Mouse (Mus musculus) MEL (cell line): ENCODE data around the gene Sebox. TPM values are rescaled to one million over a fixed set of nuclear protein-coding genes. Genes with fewer than 3 reads are reported as not detected.

Source experiments
- DNase-seq: peaks from one replicate; pipeline ENCODE4 v3.0.0; 2011; ENCODE audit warnings: low read depth, low spot score
- H3K27ac ChIP-seq: 2 replicates; pipeline ENCODE4 v1.5.1; 2012; ENCODE audit warnings: low read depth, mild to moderate bottlenecking, control low read depth, low read length, moderate library complexity; ENCODE audit not compliant: control insufficient read depth
- H3K27me3 ChIP-seq, 2 experiments: fragments of 150-350 bp in 1 of 2; sonication (generic) in 1 of 2; 2 replicates each; pipeline ENCODE4 v1.6.1; 2012; ENCODE audit warnings: low read length in 2 of 2, mild to moderate bottlenecking in 2 of 2, improper control_type of control experiment in 1 of 2, moderate library complexity in 1 of 2; ENCODE audit not compliant: insufficient read depth in 2 of 2, control insufficient read depth in 1 of 2
- H3K36me3 ChIP-seq, 2 experiments: 2 replicates each; pipeline ENCODE4 v1.6.1; 2012 to 2014; ENCODE audit warnings: low read length in 2 of 2, improper control_type of control experiment in 1 of 2, inconsistent platforms in 1 of 2, mild to moderate bottlenecking in 1 of 2; ENCODE audit not compliant: insufficient read depth in 2 of 2, control insufficient read depth in 1 of 2
- H3K4me1 ChIP-seq, 2 experiments: fragments of 150-350 bp in 1 of 2; sonication (generic) in 1 of 2; 2 replicates each; pipeline ENCODE4 v1.6.1; 2012; ENCODE audit warnings: low read length in 2 of 2, improper control_type of control experiment in 1 of 2, mild to moderate bottlenecking in 1 of 2; ENCODE audit not compliant: insufficient read depth in 2 of 2, control insufficient read depth in 1 of 2
- H3K4me3 ChIP-seq, 2 experiments: fragments of 150-350 bp in 1 of 2; sonication (generic) in 1 of 2; 2 replicates each; pipeline ENCODE4 v1.5.1; 2012; ENCODE audit warnings: low read depth in 2 of 2, low read length in 2 of 2, mild to moderate bottlenecking in 2 of 2, moderate library complexity in 2 of 2, control low read depth in 1 of 2, improper control_type of control experiment in 1 of 2; ENCODE audit not compliant: control insufficient read depth in 1 of 2, insufficient read depth in 1 of 2
- H3K79me2 ChIP-seq: 2 replicates; pipeline ENCODE4 v1.6.1; 2012; ENCODE audit warnings: mild to moderate bottlenecking, low read length, moderate library complexity; ENCODE audit not compliant: control insufficient read depth, poor library complexity, insufficient read depth
- H3K9ac ChIP-seq: 2 replicates; pipeline ENCODE4 v1.6.1; 2012; ENCODE audit warnings: low read depth, mild to moderate bottlenecking, control low read depth, low read length, moderate library complexity; ENCODE audit not compliant: control insufficient read depth, poor library complexity, severe bottlenecking
- H3K9me3 ChIP-seq: fragments of 150-350 bp; sonication (generic); replicated peaks from 2 replicates; pipeline ENCODE4 v1.6.1; 2012; ENCODE audit warnings: mild to moderate bottlenecking, low read length, improper control_type of control experiment, moderate library complexity; ENCODE audit not compliant: insufficient read depth
- BHLHE40 ChIP-seq: IDR thresholded peaks from 2 replicates; pipeline ENCODE4 v1.6.1; 2012; ENCODE audit warnings: low read depth, mild to moderate bottlenecking, inconsistent platforms, low read length, improper control_type of control experiment, borderline replicate concordance
- CHD1 ChIP-seq: IDR thresholded peaks from 2 replicates; pipeline ENCODE4 v1.6.1; 2012; ENCODE audit warnings: low read depth, mild to moderate bottlenecking, inconsistent platforms, low read length, improper control_type of control experiment
- CTCF ChIP-seq, 3 experiments: IDR thresholded peaks in 2 of 3; conservative IDR thresholded peaks in 1 of 3; 2 replicates each; pipeline ENCODE4 v1.5.1; 2011 to 2012; ENCODE audit warnings: low read length in 3 of 3, low read depth in 2 of 3, mild to moderate bottlenecking in 2 of 3, improper control_type of control experiment in 1 of 3, inconsistent platforms in 1 of 3, mixed read lengths in 1 of 3, moderate library complexity in 1 of 3; ENCODE audit not compliant: control insufficient read depth in 1 of 3, insufficient read depth in 1 of 3, poor library complexity in 1 of 3, severe bottlenecking in 1 of 3
- E2F4 ChIP-seq: IDR thresholded peaks from 2 replicates; pipeline ENCODE4 v1.6.1; 2011; ENCODE audit warnings: low read depth, low read length, improper control_type of control experiment, borderline replicate concordance
- EP300 ChIP-seq, 2 experiments: IDR thresholded peaks; 2 replicates each; pipeline ENCODE4 v1.6.1; 2011; ENCODE audit warnings: improper control_type of control experiment in 2 of 2, low read length in 2 of 2, low read depth in 1 of 2, mild to moderate bottlenecking in 1 of 2
- GABPA ChIP-seq: IDR thresholded peaks from 2 replicates; pipeline ENCODE4 v1.6.1; 2012; ENCODE audit warnings: low read depth, mild to moderate bottlenecking, inconsistent platforms, low read length, improper control_type of control experiment, moderate library complexity
- HCFC1 ChIP-seq: IDR thresholded peaks from 2 replicates; pipeline ENCODE4 v1.6.1; 2012; ENCODE audit warnings: low read depth, mild to moderate bottlenecking, inconsistent platforms, low read length, improper control_type of control experiment, moderate library complexity
- JUND ChIP-seq: IDR thresholded peaks from 2 replicates; pipeline ENCODE4 v1.6.1; 2011; ENCODE audit warnings: low read depth, mild to moderate bottlenecking, improper control_type of control experiment, low read length
- KAT2A ChIP-seq: conservative IDR thresholded peaks from 2 replicates; pipeline ENCODE4 v1.6.1; 2012; ENCODE audit warnings: low read depth, low read length, improper control_type of control experiment, inconsistent platforms
- MEF2A ChIP-seq: IDR thresholded peaks from 2 replicates; pipeline ENCODE4 v1.6.1; 2014; ENCODE audit warnings: low read depth, mild to moderate bottlenecking, inconsistent platforms, low read length, improper control_type of control experiment; ENCODE audit not compliant: poor library complexity, insufficient replicate concordance, severe bottlenecking; ENCODE audit errors: extremely low read depth
- MXI1 ChIP-seq: IDR thresholded peaks from 2 replicates; pipeline ENCODE4 v1.6.1; 2011; ENCODE audit warnings: mild to moderate bottlenecking, low read depth, low read length, improper control_type of control experiment
- MYB ChIP-seq: IDR thresholded peaks from 2 replicates; pipeline ENCODE4 v1.6.1; 2011; ENCODE audit warnings: mild to moderate bottlenecking, low read depth, low read length, improper control_type of control experiment
- MYC ChIP-seq: IDR thresholded peaks from 2 replicates; pipeline ENCODE4 v1.6.1; 2011; ENCODE audit warnings: low read depth, mild to moderate bottlenecking, low read length, improper control_type of control experiment, moderate library complexity
- POLR2A ChIP-seq, 2 experiments: IDR thresholded peaks; 2 replicates each; pipeline ENCODE4 v1.6.1; 2011 to 2012; ENCODE audit warnings: low read length in 2 of 2, mild to moderate bottlenecking in 2 of 2, control low read depth in 1 of 2, improper control_type of control experiment in 1 of 2, low read depth in 1 of 2, moderate library complexity in 1 of 2; ENCODE audit not compliant: control insufficient read depth in 1 of 2, insufficient read depth in 1 of 2, poor library complexity in 1 of 2
- POLR2AphosphoS5 ChIP-seq: IDR thresholded peaks from 2 replicates; pipeline ENCODE4 v1.6.1; 2012; ENCODE audit warnings: low read depth, borderline replicate concordance, mild to moderate bottlenecking, inconsistent platforms, low read length, moderate library complexity, mixed read lengths
- RAD21 ChIP-seq: IDR thresholded peaks from 2 replicates; pipeline ENCODE4 v1.6.1; 2011; ENCODE audit warnings: mild to moderate bottlenecking, low read depth, low read length, improper control_type of control experiment
- RCOR1 ChIP-seq: IDR thresholded peaks from 2 replicates; pipeline ENCODE4 v1.6.1; 2012; ENCODE audit warnings: low read depth, mild to moderate bottlenecking, inconsistent platforms, low read length, improper control_type of control experiment
- TAL1 ChIP-seq: IDR thresholded peaks from 2 replicates; pipeline ENCODE4 v1.6.1; 2012; ENCODE audit warnings: mild to moderate bottlenecking, inconsistent platforms, low read length, moderate library complexity, mixed read lengths
- TBP ChIP-seq: IDR thresholded peaks from 2 replicates; pipeline ENCODE4 v1.8.0; 2011; ENCODE audit warnings: low read depth, low read length, improper control_type of control experiment
- TCF12 ChIP-seq: IDR thresholded peaks from 2 replicates; pipeline ENCODE4 v1.6.1; 2014; ENCODE audit warnings: low read depth, mild to moderate bottlenecking, inconsistent platforms, low read length, improper control_type of control experiment, moderate library complexity
- UBTF ChIP-seq: IDR thresholded peaks from 2 replicates; pipeline ENCODE4 v1.6.1; 2012; ENCODE audit warnings: low read depth, mild to moderate bottlenecking, inconsistent platforms, low read length, improper control_type of control experiment, moderate library complexity, borderline replicate concordance; ENCODE audit not compliant: insufficient read depth
- USF2 ChIP-seq, 2 experiments: IDR thresholded peaks; 2 replicates each; pipeline ENCODE4 v1.6.1; 2011 to 2012; ENCODE audit warnings: improper control_type of control experiment in 2 of 2, low read length in 2 of 2, borderline replicate concordance in 1 of 2, inconsistent platforms in 1 of 2, low read depth in 1 of 2, mild to moderate bottlenecking in 1 of 2; ENCODE audit not compliant: insufficient read depth in 1 of 2
- ZMIZ1 ChIP-seq: IDR thresholded peaks from 2 replicates; pipeline ENCODE4 v1.6.1; 2012; ENCODE audit warnings: low read depth, mild to moderate bottlenecking, inconsistent platforms, low read length, improper control_type of control experiment, moderate library complexity
- polyA plus RNA-seq, 2 experiments: library from polyadenylated mRNA; stranded (reverse) in 1 of 2; unstranded in 1 of 2; fragments of >175 nt in 1 of 2; fragments of >200 nt in 1 of 2; gene quantifications; 2 replicates each; pipeline versions ENCODE4 v1.2.1 to v1.2.4; 2012; ENCODE audit warnings: low replicate concordance in 2 of 2, low read depth in 1 of 2; ENCODE audit not compliant: insufficient read length in 2 of 2, insufficient read depth in 1 of 2, missing spikeins in 1 of 2
- total RNA-seq: library from RNA; depleted of rRNA; stranded (reverse); fragments of 300-350 nt; gene quantifications from 2 replicates; pipeline ENCODE4 v1.2.3, GENCODE M21; 2012

Sebox gene
- total and polyA plus RNA-seq, 3 experiments: 0.06 to 0.15 TPM; not detected in 1

DNA sequence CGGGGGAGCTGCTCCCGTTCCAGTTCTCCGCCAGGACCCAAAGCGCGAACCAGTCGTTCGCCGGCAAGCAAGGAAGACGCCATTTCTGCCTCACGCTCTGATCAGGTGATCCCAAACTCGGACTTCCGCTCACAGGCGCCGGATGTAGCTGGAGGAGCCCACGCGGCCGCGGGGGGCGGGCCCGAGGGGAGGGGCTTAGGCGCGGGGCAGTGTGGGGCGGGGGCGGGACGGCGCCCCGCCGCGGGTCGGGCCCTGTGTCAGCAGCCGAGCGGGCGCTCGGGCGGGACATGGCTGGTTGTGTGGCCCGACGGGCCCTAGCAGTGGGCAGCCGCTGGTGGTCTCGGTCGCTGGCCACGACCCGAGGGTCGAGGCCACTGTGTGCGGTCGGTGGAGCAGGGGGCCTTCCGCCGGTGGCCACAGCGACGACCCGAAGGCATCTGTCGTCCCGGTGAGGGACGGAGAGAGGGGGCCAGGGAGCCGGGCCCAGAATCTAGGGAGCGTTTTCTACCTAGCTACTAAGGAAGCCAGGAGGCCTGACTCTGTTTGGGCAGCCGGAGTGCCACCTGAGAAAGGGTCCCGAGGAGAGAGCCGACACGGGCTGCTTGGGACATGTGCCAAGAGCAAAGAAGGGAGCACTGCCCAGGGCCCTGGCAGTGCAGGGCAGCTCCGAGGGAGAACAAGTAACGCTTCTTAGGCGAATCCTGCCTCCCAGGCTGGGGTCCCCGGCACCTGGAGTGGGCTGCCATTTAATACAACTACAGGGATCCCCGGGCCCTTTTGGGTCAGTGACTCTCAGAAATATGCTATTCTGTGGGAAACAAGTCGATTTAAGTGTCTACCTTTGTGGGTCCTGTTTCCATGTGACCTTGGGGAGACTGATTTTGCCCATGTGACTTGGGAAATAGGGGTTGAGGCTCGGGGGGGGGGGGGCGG lies 9.0 kb downstream of the Sebox start, which contains the start of the genes Tmem199 and Poldip2 (continued):
- TF ChIP-seq ZMIZ1: peak; percentile 96
- TF ChIP-seq RCOR1: no peak
- TF ChIP-seq E2F4: no peak; the same call in 1 of the 2 replicates
- TF ChIP-seq MEF2A: no peak
- no peak for TF ChIP-seq POLR2AphosphoS5
- TF ChIP-seq EP300 (IDR thresholded peaks at IDR 0.05; ENCODE audit: low read depth in 1 of 2, low read length in 2 of 2): 0 out of 4 replicates have a peak, but pooled peaks of 1 of the 2 experiments have one; percentile 34
- TF ChIP-seq KAT2A: peak; percentile 70
- TF ChIP-seq MYB: no peak
- peak; percentile 86 for TF ChIP-seq TBP
- TF ChIP-seq RAD21: no peak
- TF ChIP-seq BHLHE40: peak; percentile 51; the same call in 1 of the 2 replicates
- TF ChIP-seq MXI1: peak; percentile 80
- TF ChIP-seq USF2 (IDR thresholded peaks at IDR 0.05; ENCODE audit: borderline replicate concordance in 1 of 2, insufficient read depth in 1 of 2, low read depth in 1 of 2, low read length in 2 of 2): peak in 1 of 2 experiments; percentile 75; a peak in 2 of 4 replicates
- peak; percentile 88 for TF ChIP-seq MYC
- TF ChIP-seq JUND: no peak
- no peak for TF ChIP-seq GABPA
- 0 out of 6 replicates have a peak, but pooled peaks of 1 of the 3 experiments have one; percentile 0 for TF ChIP-seq CTCF (IDR thresholded peaks at IDR 0.05 in 2 of 3, conservative IDR thresholded peaks at IDR 0.05 in 1 of 3; ENCODE audit: control insufficient read depth in 1 of 3, insufficient read depth in 1 of 3, low read depth in 2 of 3, low read length in 3 of 3, poor library complexity in 1 of 3, severe bottlenecking in 1 of 3)
- TF ChIP-seq TCF12: peak; percentile 74
- TF ChIP-seq CHD1: 0 out of 2 replicates have a peak, but pooled peaks have one; percentile 46
- peak; percentile 98 to 99 for TF ChIP-seq POLR2A (IDR thresholded peaks at IDR 0.05; ENCODE audit: control insufficient read depth in 1 of 2, insufficient read depth in 1 of 2, low read depth in 1 of 2, low read length in 2 of 2, poor library complexity in 1 of 2)

DNA sequence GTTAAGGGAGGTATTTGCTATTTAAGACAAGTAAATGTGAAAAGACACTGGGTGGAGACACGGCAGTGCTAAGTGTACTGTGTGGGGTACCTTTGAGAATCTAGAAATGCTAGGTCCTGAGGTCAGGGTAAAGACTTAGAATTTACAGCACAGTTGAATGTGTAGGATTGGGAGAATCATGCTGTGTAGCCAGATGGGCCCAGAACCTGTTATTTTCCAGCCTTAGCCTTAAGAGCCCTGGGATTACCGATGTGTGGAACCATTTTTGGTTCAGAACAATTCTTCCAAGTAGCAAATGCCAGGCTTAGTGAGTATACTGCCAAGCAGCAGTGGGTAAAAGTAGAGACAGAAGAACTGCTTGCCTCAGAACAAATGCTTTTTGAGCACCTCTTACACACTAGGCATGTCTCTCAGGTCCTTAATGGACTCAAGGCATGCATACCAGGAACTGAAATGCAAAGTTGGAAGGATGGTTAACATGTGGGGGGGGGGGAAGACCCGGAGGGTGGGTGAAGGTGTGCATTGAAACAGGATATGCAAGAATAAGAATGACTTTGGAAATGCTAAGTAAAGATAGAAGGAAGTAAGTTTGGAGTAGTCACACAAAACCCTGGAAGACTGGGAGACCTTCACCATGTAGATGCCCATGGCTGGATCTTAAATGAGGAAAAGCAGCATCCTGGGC lies 10.0 kb downstream of the Sebox start:
- Histone ChIP-seq H3K27ac (no peak overlapping the region), H3K36me3 (peaks cover 18% of the 10 kb centered on the region in 2 experiments), H3K9ac (peak overlapping the region; percentile 96)

More for the DNA sequence above, 10.0 kb downstream of the Sebox start:
- no peak for DNase-seq
- Histone ChIP-seq H3K4me1 (peaks cover 0 to 12% of the 10 kb centered on the region in 2 experiments; a peak in 3 of 4 replicates), H3K4me3 (peak overlapping the region; percentile 88 to 93), H3K27me3 (no peaks in the 10 kb centered on the region), H3K79me2 (peaks cover 25% of the 10 kb centered on the region), H3K9me3 (no peaks in the 10 kb centered on the region)
- TF ChIP-seq TAL1 (no peak), POLR2A (IDR thresholded peaks at IDR 0.05; ENCODE audit: control insufficient read depth in 1 of 2, insufficient read depth in 1 of 2, low read depth in 1 of 2, low read length in 2 of 2, poor library complexity in 1 of 2) (0 out of 4 replicates have a peak, but pooled peaks of 1 of the 2 experiments have one; percentile 24), HCFC1 (no peak), UBTF (no peak)
